Mouse (Mus musculus) embryonic facial prominence, embryonic 14.5 days (tissue): ENCODE measurements around the gene Abcc6. TPM values are rescaled to one million over a fixed set of nuclear protein-coding genes. Genes with fewer than 3 reads are reported as not detected.

Source experiments
- ATAC-seq: fragments of 200-750 bp; cut with Nextera tagmentation; 2 replicates; pipeline ENCODE4 v1.8.0; 2017; ENCODE audit warnings: low read depth, moderate number of reproducible peaks, moderate TSS enrichment
- DNase-seq: peaks from one replicate; pipeline ENCODE4 v3.0.0-alpha.2; 2015; ENCODE audit warnings: low spot score
- H3K27ac ChIP-seq: fragments of 300-500 bp; sonication (generic); replicated peaks from 2 replicates; pipeline ENCODE4 v1.5.1; 2014; ENCODE audit warnings: low read depth, mild to moderate bottlenecking, low read length, moderate library complexity
- H3K27me3 ChIP-seq: fragments of 300-500 bp; sonication (generic); replicated peaks from 2 replicates; pipeline ENCODE4 v1.6.1; 2014; ENCODE audit warnings: low read length; ENCODE audit not compliant: control insufficient read depth, insufficient read depth
- H3K36me3 ChIP-seq: fragments of 300-500 bp; sonication (generic); 2 replicates; pipeline ENCODE4 v1.6.1; 2014; ENCODE audit warnings: low read length, mixed read lengths; ENCODE audit not compliant: control insufficient read depth, insufficient read depth
- H3K4me1 ChIP-seq: fragments of 300-500 bp; sonication (generic); 2 replicates; pipeline ENCODE4 v1.6.1; 2014; ENCODE audit warnings: antibody characterized with exemption, low read length; ENCODE audit not compliant: control insufficient read depth, insufficient read depth
- H3K4me2 ChIP-seq: fragments of 300-500 bp; sonication (generic); 2 replicates; pipeline ENCODE4 v1.6.1; 2014; ENCODE audit warnings: low read depth, mild to moderate bottlenecking, low read length, moderate library complexity, mixed read lengths
- H3K4me3 ChIP-seq: fragments of 300-500 bp; sonication (generic); 2 replicates; pipeline ENCODE4 v1.5.1; 2014; ENCODE audit warnings: low read depth, mild to moderate bottlenecking, low read length
- H3K9ac ChIP-seq: fragments of 300-500 bp; sonication (generic); 2 replicates; pipeline ENCODE4 v1.6.1; 2014; ENCODE audit warnings: low read depth, mild to moderate bottlenecking, low read length, moderate library complexity, mixed read lengths
- H3K9me3 ChIP-seq: fragments of 300-500 bp; sonication (generic); 2 replicates; pipeline ENCODE4 v1.6.1; 2016; ENCODE audit warnings: low read length; ENCODE audit not compliant: control insufficient read depth
- WGBS: fragments of 180-500 bp; shearing (Covaris S2); extraction: QIAGEN DNeasy Blood & Tissue Kit; methylation state at CpG from one replicate; pipeline ENCODE4 v1.1.7; 2014; 5-methylcytosine and 5-hydroxymethylcytosine counted together
- polyA plus RNA-seq: library from polyadenylated mRNA; unstranded; fragments of >200 nt; fragmentation: Nextera tagmentation; extraction: Ambion mirVana; gene quantifications from 2 replicates; pipeline ENCODE4 v1.2.1, GENCODE M21; 2014

Abcc6 gene
- polyA plus RNA-seq, 1 experiment from 2014 or later = 0.64 TPM

DNA sequence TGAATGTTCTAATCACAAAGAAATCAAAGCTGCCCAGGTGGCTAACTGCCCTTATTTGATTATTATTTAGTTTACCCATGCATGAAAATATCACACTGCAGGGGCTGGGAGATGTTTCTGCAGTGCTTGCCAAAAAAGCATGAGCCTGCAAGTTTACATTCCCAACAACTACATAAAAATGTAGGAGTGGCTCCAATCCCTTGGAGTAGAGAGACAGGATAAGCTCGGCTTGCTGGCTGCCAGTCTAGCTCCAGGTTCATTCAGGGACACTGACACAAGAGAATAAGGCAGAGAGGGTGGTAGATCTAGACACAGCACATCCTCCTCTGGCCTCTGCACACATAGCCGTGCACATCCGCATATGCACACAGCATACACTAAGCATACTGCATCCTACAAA lies 10.5 kb downstream of the Abcc6 start:
- no peaks in the 10 kb centered on the region for H3K4me1 ChIP-seq
- no peak overlapping the region for H3K9ac ChIP-seq
- no peak overlapping the region for H3K4me3 ChIP-seq
- H3K9me3 ChIP-seq = no peaks in the 10 kb centered on the region
- H3K4me2 ChIP-seq = no peak overlapping the region
- no peaks in the 10 kb centered on the region for H3K27me3 ChIP-seq
- H3K36me3 ChIP-seq = no peaks in the 10 kb centered on the region
- DNase-seq (peak; percentile 67), ATAC-seq (no peak)
- WGBS = 62% methylated on average over 3 of the region's 3 CpGs
- H3K27ac ChIP-seq = no peak overlapping the region

DNA sequence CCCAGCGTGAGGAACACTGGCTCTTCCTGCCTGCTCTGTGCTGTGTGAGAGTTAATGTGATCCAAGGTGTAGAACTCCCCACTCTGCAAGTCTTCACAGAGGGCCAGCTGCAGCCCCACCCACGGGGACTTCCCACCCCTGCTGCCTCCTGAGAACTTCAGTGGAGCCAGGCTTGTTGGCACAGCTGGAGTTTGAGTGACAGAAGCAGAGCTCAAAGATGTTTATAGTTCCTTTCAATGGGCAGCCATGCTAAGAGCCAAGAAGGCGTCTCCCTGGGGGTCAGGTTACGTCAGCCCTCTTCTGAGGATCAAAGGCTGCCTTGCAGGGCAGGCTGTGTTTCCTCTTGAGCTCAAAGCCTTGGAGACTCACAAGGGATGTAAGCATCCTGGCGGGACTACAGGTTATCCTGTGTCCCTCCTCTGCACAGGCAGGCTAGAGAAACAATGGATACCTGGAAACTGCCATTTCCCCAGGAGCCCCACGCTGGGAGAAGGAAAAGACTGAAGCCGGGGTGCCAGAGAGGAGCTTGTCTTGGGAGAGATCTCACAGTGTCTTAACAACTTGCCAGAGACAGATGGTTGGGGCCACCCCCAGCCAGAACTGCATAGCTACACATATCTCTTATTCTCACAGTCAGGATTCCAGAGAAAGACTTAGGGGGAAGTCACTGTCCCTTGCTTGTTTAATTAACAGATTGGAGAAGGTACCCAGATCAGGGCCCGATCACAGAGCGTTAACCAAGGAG lies 16.7 kb downstream of the Abcc6 start:
- H3K36me3 ChIP-seq = no peaks in the 10 kb centered on the region
- WGBS = 12% methylated on average over 9 of the region's 9 CpGs
- no peak overlapping the region for H3K9ac ChIP-seq
- no peaks in the 10 kb centered on the region for H3K27me3 ChIP-seq
- H3K9me3 ChIP-seq = no peaks in the 10 kb centered on the region
- H3K4me1 ChIP-seq = peaks cover 19% of the 10 kb centered on the region
- DNase-seq = peak; percentile 94
- no peak overlapping the region for H3K4me3 ChIP-seq
- no peak overlapping the region for H3K4me2 ChIP-seq
- H3K27ac ChIP-seq = peak overlapping the region; percentile 81
- peak; percentile 91 for ATAC-seq

DNA sequence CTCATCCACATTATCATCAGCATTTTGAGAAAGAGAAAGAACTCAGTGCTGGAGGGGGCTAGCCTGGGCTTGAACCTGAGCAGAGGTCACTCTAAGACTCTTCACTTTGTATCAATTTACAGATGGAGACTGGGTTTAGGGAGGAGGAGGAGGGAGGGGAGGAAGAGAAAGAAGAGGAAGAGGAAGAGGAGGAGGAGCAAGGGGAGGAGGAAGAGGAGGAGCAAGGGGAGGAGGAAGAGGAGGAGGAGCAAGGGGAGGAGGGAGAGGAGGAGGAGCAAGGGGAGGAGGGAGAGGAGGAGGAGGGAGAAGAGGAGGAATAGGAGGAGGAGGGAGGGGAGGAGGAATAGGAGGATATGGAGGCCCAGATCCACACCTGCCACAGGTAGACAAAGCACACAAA lies 18.0 kb downstream of the Abcc6 start:
- no peak for DNase-seq
- Histone ChIP-seq H3K9me3 (no peaks in the 10 kb centered on the region), H3K9ac (no peak overlapping the region), H3K4me1 (peaks cover 19% of the 10 kb centered on the region), H3K27me3 (no peaks in the 10 kb centered on the region), H3K27ac (no peak overlapping the region), H3K36me3 (no peaks in the 10 kb centered on the region), H3K4me2 (no peak overlapping the region), H3K4me3 (no peak overlapping the region)
- ATAC-seq = no peak

DNA sequence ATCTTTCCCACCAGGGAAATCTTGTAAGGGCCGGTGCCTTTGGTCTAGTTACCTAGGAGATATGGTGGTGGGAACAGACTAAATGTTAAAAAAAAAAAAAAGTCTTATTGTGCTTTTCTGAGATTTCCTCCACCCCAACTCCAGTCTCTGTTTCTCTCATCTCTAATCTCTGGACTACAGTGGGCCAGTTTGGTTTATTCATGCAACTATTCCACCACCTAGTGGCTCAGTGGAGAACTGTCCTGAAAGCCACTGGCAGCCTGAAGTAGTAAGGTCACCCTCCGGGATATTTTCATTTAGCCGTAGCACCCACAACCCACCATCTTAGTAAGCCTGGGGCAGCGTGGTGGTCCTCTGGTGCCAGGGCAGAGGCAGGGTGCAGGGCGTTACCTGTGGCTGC lies 20.5 kb downstream of the Abcc6 start:
- WGBS = 15% methylated on average over 5 of the region's 5 CpGs
- DNase-seq (peak; percentile 73), ATAC-seq (peak; percentile 45)
- Histone ChIP-seq H3K4me2 (no peak overlapping the region), H3K9me3 (no peaks in the 10 kb centered on the region), H3K4me1 (peaks cover 19% of the 10 kb centered on the region), H3K27ac (0 out of 2 replicates have a peak overlapping the region, but pooled peaks have one; percentile 35), H3K36me3 (no peaks in the 10 kb centered on the region), H3K9ac (no peak overlapping the region), H3K4me3 (no peak overlapping the region), H3K27me3 (no peaks in the 10 kb centered on the region)

- DNase-seq (no peak), ATAC-seq (no peak)
- H3K4me2 ChIP-seq = no peak overlapping the region
Measured at GRCm38 (mm10) chr7:46002748-46003147, 27.4 kb downstream of the Abcc6 start.

GRCm38 (mm10) chr7:46000577-46000976 lies 29.5 kb downstream of the Abcc6 start:
- Histone ChIP-seq H3K4me2 (no peak overlapping the region), H3K27ac (no peak overlapping the region), H3K27me3 (no peaks in the 10 kb centered on the region), H3K9ac (no peak overlapping the region), H3K4me3 (no peak overlapping the region), H3K4me1 (no peaks in the 10 kb centered on the region), H3K9me3 (no peaks in the 10 kb centered on the region), H3K36me3 (no peaks in the 10 kb centered on the region)
- ATAC-seq = no peak
- DNase-seq = no peak
- WGBS = 92% methylated on average over 4 of the region's 4 CpGs

More at GRCm38 (mm10) chr7:46002748-46003147, 27.4 kb downstream of the Abcc6 start:
- Histone ChIP-seq H3K9ac (no peak overlapping the region), H3K4me3 (no peak overlapping the region), H3K27me3 (no peaks in the 10 kb centered on the region), H3K27ac (no peak overlapping the region), H3K36me3 (no peaks in the 10 kb centered on the region), H3K9me3 (no peaks in the 10 kb centered on the region), H3K4me1 (no peaks in the 10 kb centered on the region)
- WGBS = 48% methylated on average over 4 of the region's 4 CpGs

GRCm38 (mm10) chr7:45992470-45992869 lies 37.6 kb downstream of the Abcc6 start:
- ATAC-seq = no peak
- no peak overlapping the region for H3K4me2 ChIP-seq
- no peaks in the 10 kb centered on the region for H3K9me3 ChIP-seq
- no peaks in the 10 kb centered on the region for H3K4me1 ChIP-seq
- H3K4me3 ChIP-seq = no peak overlapping the region
- DNase-seq = no peak
- 81% methylated on average over 8 of the region's 8 CpGs for WGBS
- no peaks in the 10 kb centered on the region for H3K36me3 ChIP-seq
- H3K27ac ChIP-seq = no peak overlapping the region
- H3K27me3 ChIP-seq = no peaks in the 10 kb centered on the region
- no peak overlapping the region for H3K9ac ChIP-seq

DNA sequence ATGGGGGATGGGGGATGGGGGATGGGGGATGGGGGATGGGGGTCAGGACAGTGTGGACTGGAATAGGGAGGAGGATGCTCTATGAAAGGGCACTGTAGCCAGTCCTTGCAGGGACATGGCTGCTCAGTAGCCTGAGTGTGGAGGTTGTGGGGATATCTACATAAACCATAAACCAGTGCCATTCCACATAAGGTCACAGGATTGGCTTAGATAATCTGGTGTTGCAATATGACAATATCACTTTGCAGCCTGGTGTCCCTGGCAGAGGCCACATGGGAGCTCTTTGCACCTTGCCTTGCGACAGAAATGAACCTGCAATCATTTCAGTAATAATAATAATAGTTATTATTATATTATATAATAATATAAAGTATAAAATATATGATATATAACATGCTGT lies 41.8 kb downstream of the Abcc6 start:
- H3K36me3 ChIP-seq = no peaks in the 10 kb centered on the region
- no peak overlapping the region for H3K27ac ChIP-seq
- H3K4me2 ChIP-seq = no peak overlapping the region
- no peak for ATAC-seq
- no peak overlapping the region for H3K9ac ChIP-seq
- DNase-seq = no peak
- no peak overlapping the region for H3K4me3 ChIP-seq
- no peaks in the 10 kb centered on the region for H3K9me3 ChIP-seq
- no peaks in the 10 kb centered on the region for H3K4me1 ChIP-seq
- WGBS = 89% methylated on average over 1 of the region's 1 CpGs
- H3K27me3 ChIP-seq = no peaks in the 10 kb centered on the region

GRCm38 (mm10) chr7:45986893-45987292 lies 43.2 kb downstream of the Abcc6 start:
- H3K9ac ChIP-seq = no peak overlapping the region
- no peaks in the 10 kb centered on the region for H3K9me3 ChIP-seq
- no peak overlapping the region for H3K4me3 ChIP-seq
- no peak overlapping the region for H3K4me2 ChIP-seq
- H3K4me1 ChIP-seq = no peaks in the 10 kb centered on the region
- DNase-seq (no peak), ATAC-seq (no peak)
- no peak overlapping the region for H3K27ac ChIP-seq
- H3K36me3 ChIP-seq = no peaks in the 10 kb centered on the region
- no peaks in the 10 kb centered on the region for H3K27me3 ChIP-seq
- 63% methylated on average over 5 of the region's 6 CpGs for WGBS
